Mouse (Mus musculus): ENCODE results near the gene Tbl3.

Gene Tbl3

GRCm38 (mm10) chr17:24650766-24651165 lies 56.7 kb downstream of the Tbl3 start:
- no peak for DNase-seq

- DNase-seq, result peak; percentile 74 to 76
Observed at GRCm38 (mm10) chr17:24650070-24650616, 57.3 kb downstream of the Tbl3 start, which contains the start of gene Slc9a3r2. Gene Slc9a3r2, minus strand, starts transcription at chr17:24650327.

GRCm38 (mm10) chr17:24649581-24650069 lies 57.8 kb downstream of the Tbl3 start:
- peak; percentile 68 to 72 for DNase-seq

GRCm38 (mm10) chr17:24648731-24649377 lies 58.6 kb downstream of the Tbl3 start:
- DNase-seq, result peak; percentile 51 to 56

All from cerebellum, postnatal 36 days (tissue).